ENCODE assay signal across 11 mouse cellular contexts in the genomic region with DNA sequence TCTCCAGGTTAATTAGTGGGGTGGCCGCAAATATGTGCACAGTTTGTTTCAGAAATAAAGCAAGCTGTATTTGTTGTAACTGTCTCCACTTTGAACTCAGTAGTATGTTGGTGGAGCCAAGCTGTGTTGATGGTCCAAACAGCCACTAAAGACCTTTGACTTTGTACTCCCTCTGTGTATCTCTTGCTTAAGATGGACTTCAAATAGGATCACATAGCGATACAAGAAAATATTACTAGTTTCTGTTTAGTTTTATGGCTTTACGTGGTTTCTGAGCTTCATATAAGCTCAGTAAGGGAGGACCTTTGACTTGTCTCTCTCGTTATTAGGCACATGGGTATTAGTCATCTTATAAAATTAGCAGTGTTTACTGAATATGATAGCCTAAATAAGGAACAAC.
"Had no signal": no experiment of that assay in that cellular context is flagged by ENCODE, and none has a peak within 500 bp of the region (broad histone marks: within the 10 kb centered on the region; RNA-seq: fewer than 3 reads in every experiment).

No protein-coding gene starts in this region.

- DNase-seq: kidney, postnatal 10 days; kidney, postnatal 4 days; lung, postnatal 14 days; right cerebral cortex, postnatal 14 days; thymus, postnatal 36 days had no signal

- H3K27ac ChIP-seq: left cerebral cortex, adult 2 months; limb, embryonic 10.5 days; liver, embryonic 15.5 days; lung, embryonic 15.5 days; midbrain, embryonic 12.5 days had no signal

- H3K9me3 ChIP-seq: limb, embryonic 10.5 days; liver, embryonic 15.5 days; lung, embryonic 15.5 days; midbrain, embryonic 12.5 days had no signal

- H3K27me3 ChIP-seq: liver, embryonic 15.5 days; lung, embryonic 15.5 days; midbrain, embryonic 12.5 days had no signal

- H3K4me3 ChIP-seq: layer of hippocampus, adult 2 months; left cerebral cortex, adult 2 months; limb, embryonic 10.5 days; liver, embryonic 15.5 days; lung, embryonic 15.5 days; midbrain, embryonic 12.5 days had no signal

- H3K9ac ChIP-seq: liver, embryonic 15.5 days; lung, embryonic 15.5 days; midbrain, embryonic 12.5 days had no signal

- H3K36me3 ChIP-seq: limb, embryonic 10.5 days; liver, embryonic 15.5 days; lung, embryonic 15.5 days; midbrain, embryonic 12.5 days had no signal

- H3K4me1 ChIP-seq: limb, embryonic 10.5 days; midbrain, embryonic 12.5 days had no signal
